Mouse (Mus musculus): Measurements from ENCODE around the gene Lhfpl2. TPM values are rescaled to one million over a fixed set of nuclear protein-coding genes. Genes with fewer than 3 reads are reported as not detected.
A peak's percentile ranks its signal among the peaks of the same experiment; 100 is the strongest.

The Lhfpl2 gene
- polyA plus RNA-seq, 1 experiment from 2014 or later: 34.2 TPM

DNA sequence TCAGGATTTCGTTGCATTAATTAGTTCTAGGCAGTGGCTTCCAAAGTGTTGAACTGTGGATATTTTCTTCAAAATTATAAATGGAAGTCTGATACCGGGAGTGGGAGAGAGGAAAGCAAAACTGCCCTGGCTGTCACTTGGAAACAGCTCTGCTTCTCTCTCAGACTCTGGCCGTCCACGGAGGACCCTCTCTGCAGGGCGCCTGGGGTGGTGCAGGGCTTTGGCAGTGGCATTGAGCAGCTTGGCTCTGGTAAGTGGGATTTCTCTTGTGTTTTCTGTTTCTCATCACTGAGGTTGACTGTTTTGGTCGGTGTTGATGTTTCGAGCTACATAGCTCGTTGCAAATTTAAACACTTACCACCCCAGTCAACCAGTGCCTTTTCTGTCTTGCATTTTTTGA, 53.0 kb downstream of the Lhfpl2 start:
- no peak overlapping the region for H3K27ac ChIP-seq (replicated peaks)
- no peaks in the 10 kb centered on the region for H3K9me3 ChIP-seq
- H3K27me3 ChIP-seq (replicated peaks; ENCODE audit: low read depth, poor library complexity, severe bottlenecking): no peaks in the 10 kb centered on the region
- H3K4me3 ChIP-seq: no peak overlapping the region
- DNase-seq (ENCODE audit: low spot score): no peak
- H3K36me3 ChIP-seq (replicated peaks): peaks cover 31% of the 10 kb centered on the region
- 88% methylated on average over 8 of the region's 8 CpGs for WGBS
- H3K4me1 ChIP-seq: peaks cover 25% of the 10 kb centered on the region

DNA sequence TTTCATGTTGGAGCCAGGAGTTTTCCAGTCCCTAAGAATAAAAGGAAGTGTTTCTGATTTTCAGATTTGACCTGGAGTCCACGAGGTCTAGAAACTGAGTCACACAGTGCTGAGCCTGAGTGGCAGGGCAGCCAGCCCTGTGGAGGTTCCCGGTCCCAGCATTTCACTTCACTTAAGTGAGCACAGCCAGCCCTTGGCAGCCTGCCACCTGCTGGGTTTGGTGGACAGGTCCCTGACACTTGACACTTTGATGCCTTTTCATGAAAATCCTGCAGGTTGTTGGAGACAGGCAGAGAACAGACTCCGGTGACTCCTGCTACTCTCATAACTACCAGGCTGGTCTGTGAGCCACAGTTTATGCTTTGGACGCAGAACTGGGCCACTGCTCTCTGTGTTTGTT, 57.9 kb downstream of the Lhfpl2 start:
- no peak for DNase-seq (ENCODE audit: low spot score)
- Histone ChIP-seq H3K4me1 (peaks cover 34% of the 10 kb centered on the region), H3K4me3 (no peak overlapping the region), H3K36me3 (replicated peaks) (peaks cover 32% of the 10 kb centered on the region), H3K27me3 (replicated peaks; ENCODE audit: low read depth, poor library complexity, severe bottlenecking) (no peaks in the 10 kb centered on the region), H3K27ac (replicated peaks) (peak overlapping the region; percentile 66; the same call in 1 of the 2 replicates), H3K9me3 (peaks cover 7% of the 10 kb centered on the region; the same call in 1 of the 2 replicates)
- WGBS: 58% methylated on average over 4 of the region's 4 CpGs

DNA sequence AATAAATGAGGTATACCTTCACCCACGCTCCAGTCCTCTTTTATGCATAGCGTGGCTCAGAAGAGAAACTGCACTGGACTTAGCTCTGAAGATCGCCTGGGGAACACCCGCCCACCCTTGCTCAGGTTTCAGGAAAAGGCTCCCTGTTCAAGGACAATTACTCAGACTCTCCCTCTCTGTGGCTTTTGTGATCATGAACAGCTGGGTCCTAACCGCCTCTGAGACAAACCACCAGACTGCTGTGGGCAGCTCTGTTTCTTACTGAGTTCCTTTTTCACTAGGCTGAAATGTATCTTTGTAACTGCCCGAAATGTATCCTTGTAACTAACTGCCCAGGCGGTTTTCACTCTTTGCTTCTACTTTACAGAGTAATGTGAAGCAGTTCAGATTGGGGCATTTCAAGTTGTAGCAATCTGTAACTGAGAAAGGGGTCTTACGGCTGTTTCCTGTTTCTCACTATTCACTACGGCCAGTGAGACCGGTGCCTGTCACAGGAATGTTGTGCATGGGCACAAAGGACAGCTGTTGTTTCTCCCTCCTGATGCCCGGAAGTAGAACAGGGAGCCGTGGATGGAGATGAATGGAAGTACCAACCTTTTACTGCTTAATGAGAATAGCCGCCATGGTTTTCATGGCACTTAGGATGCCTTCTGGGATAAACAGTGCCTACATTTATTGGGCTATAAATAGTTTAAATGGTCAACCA, 59.3 kb downstream of the Lhfpl2 start:
- Histone ChIP-seq H3K27me3 (replicated peaks; ENCODE audit: low read depth, poor library complexity, severe bottlenecking) (no peaks in the 10 kb centered on the region), H3K4me3 (peak overlapping the region; percentile 25), H3K36me3 (replicated peaks) (peaks cover 35% of the 10 kb centered on the region), H3K9me3 (peaks cover 7% of the 10 kb centered on the region; the same call in 1 of the 2 replicates), H3K4me1 (peaks cover 34% of the 10 kb centered on the region), H3K27ac (replicated peaks) (peak overlapping the region; percentile 66)
- 38% methylated on average over 13 of the region's 13 CpGs for WGBS
- peak; percentile 62 for DNase-seq (ENCODE audit: low spot score)

DNA sequence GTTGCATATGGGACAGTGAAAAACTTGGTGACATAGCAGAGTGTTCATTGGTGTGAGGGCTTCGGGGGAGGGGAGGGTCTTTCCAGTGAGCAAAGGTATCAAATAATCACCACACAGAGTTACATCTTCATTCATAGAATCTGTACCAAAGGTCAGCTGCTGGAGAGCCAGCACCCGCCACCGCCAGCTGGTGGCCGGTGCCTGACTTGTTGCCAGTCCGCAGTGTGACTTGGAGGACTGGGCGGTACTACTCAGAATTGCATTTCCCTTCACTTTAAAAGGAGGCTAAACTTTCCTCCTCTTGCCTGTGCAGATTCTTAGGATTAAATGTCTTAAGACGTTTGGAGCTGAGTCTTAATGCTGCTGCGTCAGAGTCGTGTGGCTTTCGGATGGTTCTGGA, 59.9 kb downstream of the Lhfpl2 start:
- no peak for DNase-seq (ENCODE audit: low spot score)
- Histone ChIP-seq H3K4me3 (no peak overlapping the region), H3K4me1 (peaks cover 34% of the 10 kb centered on the region), H3K9me3 (peaks cover 7% of the 10 kb centered on the region; the same call in 1 of the 2 replicates), H3K36me3 (replicated peaks) (peaks cover 39% of the 10 kb centered on the region), H3K27ac (replicated peaks) (0 out of 2 replicates have a peak overlapping the region, but pooled peaks have one; percentile 66), H3K27me3 (replicated peaks; ENCODE audit: low read depth, poor library complexity, severe bottlenecking) (no peaks in the 10 kb centered on the region)
- 97% methylated on average over 10 of the region's 10 CpGs for WGBS

DNA sequence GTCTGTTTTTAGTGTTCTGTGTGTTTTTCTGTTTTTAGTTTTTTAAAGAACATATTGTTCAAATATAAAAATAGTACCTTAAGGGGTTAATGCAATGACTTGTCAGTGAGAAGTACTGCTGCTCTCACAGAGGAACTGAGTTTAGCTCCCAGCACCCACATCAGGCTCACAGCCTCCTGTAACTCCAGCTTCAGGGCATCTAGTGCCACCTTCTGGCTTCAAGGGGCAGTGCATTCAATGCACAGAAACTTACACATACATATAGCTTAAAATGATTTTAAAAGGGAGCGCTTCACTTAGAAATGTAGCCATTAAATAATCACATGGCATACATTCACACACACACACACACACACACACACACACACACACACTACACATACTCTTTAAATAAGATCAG, 60.5 kb downstream of the Lhfpl2 start:
- H3K27ac ChIP-seq (replicated peaks): no peak overlapping the region
- H3K4me3 ChIP-seq: no peak overlapping the region
- peaks cover 7% of the 10 kb centered on the region; the same call in 1 of the 2 replicates for H3K9me3 ChIP-seq
- peaks cover 34% of the 10 kb centered on the region for H3K4me1 ChIP-seq
- DNase-seq (ENCODE audit: low spot score): no peak
- H3K27me3 ChIP-seq (replicated peaks; ENCODE audit: low read depth, poor library complexity, severe bottlenecking): no peaks in the 10 kb centered on the region
- H3K36me3 ChIP-seq (replicated peaks): peaks cover 41% of the 10 kb centered on the region
- 100% methylated on average over 1 of the region's 1 CpGs for WGBS

DNA sequence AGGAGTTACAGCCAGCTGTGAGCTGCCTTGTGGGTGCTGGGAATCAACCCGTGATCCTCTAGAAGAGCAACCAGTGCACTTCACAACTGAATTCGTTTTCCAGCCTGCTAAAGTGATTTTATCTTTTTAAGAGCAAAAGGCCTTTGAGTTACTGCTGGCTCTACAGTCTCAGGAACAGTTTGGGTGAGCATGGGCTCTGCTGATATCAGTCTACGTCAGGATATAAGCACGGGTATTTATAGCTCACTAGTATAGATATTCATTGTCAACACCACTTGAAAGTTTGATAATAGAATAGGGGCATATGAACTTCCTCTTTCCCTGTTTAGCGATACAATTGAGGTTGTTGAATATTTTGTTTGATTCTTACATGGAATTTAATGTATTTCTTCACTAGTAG, 61.7 kb downstream of the Lhfpl2 start:
- peaks cover 7% of the 10 kb centered on the region; the same call in 1 of the 2 replicates for H3K9me3 ChIP-seq
- peaks cover 41% of the 10 kb centered on the region for H3K36me3 ChIP-seq (replicated peaks)
- H3K27ac ChIP-seq (replicated peaks): no peak overlapping the region
- 91% methylated on average over 5 of the region's 5 CpGs for WGBS
- no peaks in the 10 kb centered on the region for H3K27me3 ChIP-seq (replicated peaks; ENCODE audit: low read depth, poor library complexity, severe bottlenecking)
- peaks cover 29% of the 10 kb centered on the region for H3K4me1 ChIP-seq
- DNase-seq (ENCODE audit: low spot score): no peak
- no peak overlapping the region for H3K4me3 ChIP-seq

DNA sequence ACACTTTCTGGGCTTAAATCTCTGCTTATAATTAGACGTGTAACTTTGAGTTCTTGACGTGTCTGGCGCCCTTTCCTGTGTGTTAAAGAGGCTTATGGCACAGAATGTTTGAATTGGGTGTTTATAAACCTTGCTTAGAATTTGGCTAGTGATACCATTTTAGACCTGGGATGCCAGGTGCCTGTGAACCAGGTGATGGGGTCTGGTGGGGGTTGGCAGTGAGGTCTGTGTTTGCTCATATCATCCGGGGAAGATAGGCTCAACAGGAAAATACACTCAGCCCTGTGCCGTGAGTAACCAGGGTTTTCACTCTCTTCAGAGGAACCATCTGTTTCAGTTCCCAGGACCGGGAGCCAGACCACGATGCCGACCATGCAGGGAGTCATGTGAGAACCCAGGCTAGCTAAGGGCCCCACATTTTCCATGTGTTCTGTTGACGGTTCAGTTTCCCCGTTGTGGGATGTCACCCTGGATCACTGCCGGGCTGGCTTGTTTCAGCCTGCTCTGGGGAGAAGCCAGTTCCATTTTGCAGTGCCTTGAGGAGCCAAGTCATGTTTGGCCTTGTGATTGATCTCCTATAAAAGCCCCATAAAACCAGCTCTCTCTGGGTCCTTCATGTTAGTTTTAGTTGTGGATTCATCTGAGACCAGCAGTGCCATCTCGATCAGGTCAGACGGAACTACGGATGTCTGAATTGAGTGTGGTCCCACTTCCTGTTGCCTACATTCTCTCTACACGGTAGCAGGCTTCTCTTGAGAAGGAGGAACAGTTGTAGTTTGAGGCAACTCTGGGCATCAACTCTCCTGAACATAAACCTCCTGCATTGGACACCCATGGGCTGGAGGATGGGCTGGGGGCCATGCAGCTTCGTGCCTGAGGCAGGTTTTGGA, 65.4 kb downstream of the Lhfpl2 start:
- no peak overlapping the region for H3K4me3 ChIP-seq
- no peak overlapping the region for H3K27ac ChIP-seq (replicated peaks)
- peaks cover 3% of the 10 kb centered on the region; the same call in 1 of the 2 replicates for H3K4me1 ChIP-seq
- peaks cover 3% of the 10 kb centered on the region; the same call in 1 of the 2 replicates for H3K9me3 ChIP-seq
- 91% methylated on average over 16 of the region's 16 CpGs for WGBS
- no peaks in the 10 kb centered on the region for H3K27me3 ChIP-seq (replicated peaks; ENCODE audit: low read depth, poor library complexity, severe bottlenecking)
- no peak for DNase-seq (ENCODE audit: low spot score)
- H3K36me3 ChIP-seq (replicated peaks): peaks cover 43% of the 10 kb centered on the region

DNA sequence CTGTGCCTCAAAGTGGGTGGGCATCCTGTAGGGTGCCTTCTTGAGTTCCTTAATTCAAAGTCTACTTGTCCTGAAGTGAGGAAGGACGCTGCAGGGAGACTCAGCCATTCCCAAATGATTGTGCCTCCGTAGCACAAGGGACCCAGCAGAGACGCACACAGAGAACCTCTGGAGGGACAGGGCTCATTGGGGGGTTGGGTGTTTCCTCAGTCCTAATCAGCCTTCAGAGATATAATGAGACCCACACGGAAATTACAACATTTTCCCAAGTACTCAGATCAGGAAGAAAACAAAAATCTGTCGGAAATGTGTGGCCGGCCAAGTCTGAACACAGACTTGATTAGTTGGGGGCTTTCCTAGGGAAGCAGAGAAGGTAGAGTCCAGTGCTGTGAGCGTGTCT, 72.8 kb downstream of the Lhfpl2 start:
- Histone ChIP-seq H3K27me3 (replicated peaks; ENCODE audit: low read depth, poor library complexity, severe bottlenecking) (0 out of 2 replicates have a peak, but pooled peaks cover 5% of the 10 kb centered on the region), H3K9me3 (no peaks in the 10 kb centered on the region), H3K4me3 (no peak overlapping the region), H3K27ac (replicated peaks) (peak overlapping the region; percentile 67), H3K36me3 (replicated peaks) (peaks cover 12% of the 10 kb centered on the region; the same call in 1 of the 2 replicates), H3K4me1 (peaks cover 57% of the 10 kb centered on the region)
- DNase-seq (ENCODE audit: low spot score): no peak
- WGBS: 41% methylated on average over 7 of the region's 7 CpGs

DNA sequence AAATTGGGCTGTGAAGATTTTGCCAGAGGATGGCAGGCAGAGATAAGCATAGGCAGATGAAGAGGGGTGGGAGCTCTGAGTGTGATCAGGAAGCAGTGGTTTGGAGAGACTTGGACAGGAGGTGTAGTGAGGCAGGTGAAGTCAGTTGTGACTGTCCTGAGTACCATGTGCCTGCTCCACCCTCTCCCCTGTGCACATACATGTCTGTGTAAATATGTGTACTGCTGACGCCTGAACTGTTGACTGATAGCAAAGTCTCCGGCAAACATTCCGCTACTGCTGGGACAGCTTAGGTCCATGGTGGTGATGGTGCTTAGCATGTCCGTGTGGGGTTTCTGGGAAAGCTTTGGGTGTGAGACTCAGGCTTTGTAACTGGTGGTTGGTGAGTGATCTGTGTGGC, 73.5 kb downstream of the Lhfpl2 start:
- Histone ChIP-seq H3K36me3 (replicated peaks) (peaks cover 12% of the 10 kb centered on the region; the same call in 1 of the 2 replicates), H3K9me3 (no peaks in the 10 kb centered on the region), H3K4me1 (peaks cover 64% of the 10 kb centered on the region), H3K27ac (replicated peaks) (peak overlapping the region; percentile 67; the same call in 1 of the 2 replicates), H3K27me3 (replicated peaks; ENCODE audit: low read depth, poor library complexity, severe bottlenecking) (0 out of 2 replicates have a peak, but pooled peaks cover 5% of the 10 kb centered on the region), H3K4me3 (no peak overlapping the region)
- no peak for DNase-seq (ENCODE audit: low spot score)
- 90% methylated on average over 4 of the region's 4 CpGs for WGBS

DNA sequence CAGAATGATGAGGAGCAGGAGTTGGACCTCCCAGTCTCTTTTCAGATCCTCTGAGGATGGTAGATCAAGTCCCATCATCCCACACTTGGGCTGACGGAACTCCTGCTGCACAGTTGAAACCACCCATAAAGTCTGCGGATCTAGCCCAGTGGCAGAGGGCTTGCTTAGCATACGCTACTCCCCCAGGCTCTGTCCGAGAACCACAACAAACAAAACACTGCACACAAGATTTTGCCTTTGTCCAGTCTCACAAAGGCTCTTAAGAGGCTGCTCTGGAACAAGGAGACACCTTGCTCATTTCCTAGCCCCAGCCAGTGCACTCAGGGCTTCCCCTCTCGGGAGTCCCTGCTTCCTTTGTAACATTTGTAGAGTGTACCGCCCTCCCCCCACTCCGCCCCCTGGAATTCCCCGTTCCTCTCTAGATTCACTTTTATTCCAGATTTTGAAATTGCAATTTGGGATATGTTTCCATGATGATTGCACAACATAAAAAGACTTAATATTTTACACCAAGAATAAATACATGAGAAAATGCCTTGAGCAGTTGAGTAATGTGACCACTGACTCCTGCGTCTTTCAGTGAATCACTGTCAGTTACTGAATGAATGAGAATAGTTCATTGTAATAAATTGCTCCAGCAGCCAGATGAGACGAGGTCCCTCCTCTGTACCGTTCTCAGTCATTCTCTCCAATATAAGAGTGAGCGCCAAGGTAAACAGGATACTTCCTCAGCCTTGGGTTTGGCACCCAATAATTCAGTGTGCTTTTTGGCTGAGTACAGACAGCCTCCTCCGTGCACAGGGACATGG, 74.8 kb downstream of the Lhfpl2 start:
- peaks cover 10% of the 10 kb centered on the region; the same call in 1 of the 2 replicates for H3K36me3 ChIP-seq (replicated peaks)
- H3K4me1 ChIP-seq: peaks cover 72% of the 10 kb centered on the region
- 75% methylated on average over 13 of the region's 13 CpGs for WGBS
- DNase-seq (ENCODE audit: low spot score): no peak
- H3K27me3 ChIP-seq (replicated peaks; ENCODE audit: low read depth, poor library complexity, severe bottlenecking): 0 out of 2 replicates have a peak, but pooled peaks cover 5% of the 10 kb centered on the region
- H3K27ac ChIP-seq (replicated peaks): peak overlapping the region; percentile 35; the same call in 1 of the 2 replicates
- H3K9me3 ChIP-seq: no peaks in the 10 kb centered on the region
- H3K4me3 ChIP-seq: no peak overlapping the region

DNA sequence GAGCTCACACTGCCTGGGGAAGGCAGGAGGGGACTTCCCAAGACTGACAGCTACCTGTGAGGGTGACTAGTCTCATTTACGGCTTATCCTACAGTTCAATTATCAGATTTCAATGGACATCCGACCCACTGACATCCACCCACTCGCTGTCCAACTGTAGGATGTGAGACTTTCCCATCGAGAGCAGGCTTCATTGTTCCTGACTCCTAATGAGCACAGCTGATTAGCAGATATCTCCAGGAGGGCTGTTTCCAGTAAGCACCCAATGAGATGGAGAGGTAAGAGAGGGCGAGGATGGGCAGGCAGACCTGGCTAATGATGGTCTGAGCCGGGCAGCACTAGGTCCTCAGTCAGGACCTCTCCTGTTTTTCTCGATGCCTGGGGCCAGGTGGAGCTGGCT, 77.0 kb downstream of the Lhfpl2 start:
- H3K4me1 ChIP-seq: peaks cover 65% of the 10 kb centered on the region
- peak overlapping the region; percentile 59; the same call in 1 of the 2 replicates for H3K27ac ChIP-seq (replicated peaks)

More for the DNA sequence above, 77.0 kb downstream of the Lhfpl2 start:
- Histone ChIP-seq H3K9me3 (no peaks in the 10 kb centered on the region), H3K36me3 (replicated peaks) (peaks cover 10% of the 10 kb centered on the region; the same call in 1 of the 2 replicates), H3K27me3 (replicated peaks; ENCODE audit: low read depth, poor library complexity, severe bottlenecking) (0 out of 2 replicates have a peak, but pooled peaks cover 5% of the 10 kb centered on the region), H3K4me3 (no peak overlapping the region)
- no peak for DNase-seq (ENCODE audit: low spot score)
- WGBS: 61% methylated on average over 7 of the region's 7 CpGs

Measured in embryonic facial prominence, embryonic 10.5 days (tissue).